Mouse (Mus musculus): ENCODE measurements around the gene Rpl7l1.

- TF ChIP-seq POLR2A (IDR thresholded peaks at IDR 0.05; ENCODE audit: low read depth, low read length): no peak
- no peak for TF ChIP-seq CTCF (IDR thresholded peaks at IDR 0.05; ENCODE audit: extremely low read depth, insufficient read depth, insufficient read length, insufficient replicate concordance)
Measured at GRCm38 (mm10) chr17:46797386-46797785, 14.9 kb upstream of the Rpl7l1 start.
